Mouse (Mus musculus) midbrain, postnatal 0 days (tissue): ENCODE results near the gene Aurkb. TPM values are rescaled to one million over a fixed set of nuclear protein-coding genes. Genes with fewer than 3 reads are reported as not detected.

Experiments
- ATAC-seq: fragments of 200-750 bp; cut with Nextera tagmentation; 2 replicates; pipeline ENCODE4 v1.8.0; 2017; ENCODE audit warnings: moderate number of reproducible peaks, mild to moderate bottlenecking, moderate TSS enrichment, moderate library complexity; ENCODE audit not compliant: low FRiP score
- DNase-seq: peaks from one replicate; pipeline ENCODE4 v3.0.0-alpha.2; 2015; ENCODE audit warnings: low spot score
- H3K27ac ChIP-seq: fragments of 300-500 bp; sonication (generic); 2 replicates; pipeline ENCODE4 v1.5.1; 2014; ENCODE audit warnings: low read depth, mild to moderate bottlenecking, low read length, mixed read lengths
- H3K27me3 ChIP-seq: fragments of 300-500 bp; sonication (generic); 2 replicates; pipeline ENCODE4 v1.6.1; 2014; ENCODE audit warnings: low read length, control low read depth, mixed read lengths; ENCODE audit not compliant: insufficient read depth
- H3K36me3 ChIP-seq: fragments of 300-500 bp; sonication (generic); 2 replicates; pipeline ENCODE4 v1.6.1; 2014; ENCODE audit warnings: low read length, control low read depth, mixed read lengths; ENCODE audit not compliant: insufficient read depth
- H3K4me1 ChIP-seq: fragments of 300-500 bp; sonication (generic); 2 replicates; pipeline ENCODE4 v1.6.1; 2014; ENCODE audit warnings: mild to moderate bottlenecking, control low read depth, antibody characterized with exemption, low read length, mixed read lengths; ENCODE audit not compliant: insufficient read depth
- H3K4me2 ChIP-seq: fragments of 300-500 bp; sonication (generic); 2 replicates; pipeline ENCODE4 v1.6.1; 2014; ENCODE audit warnings: low read depth, mild to moderate bottlenecking, low read length, mixed read lengths; ENCODE audit not compliant: poor library complexity, severe bottlenecking
- H3K4me3 ChIP-seq: fragments of 300-500 bp; sonication (generic); 2 replicates; pipeline ENCODE4 v1.5.1; 2014; ENCODE audit warnings: low read depth, mild to moderate bottlenecking, low read length, moderate library complexity
- H3K9ac ChIP-seq: fragments of 300-500 bp; sonication (generic); replicated peaks from 2 replicates; pipeline ENCODE4 v1.6.1; 2014; ENCODE audit warnings: mild to moderate bottlenecking, low read length, moderate library complexity, mixed read lengths; ENCODE audit not compliant: poor library complexity, severe bottlenecking
- H3K9me3 ChIP-seq: fragments of 300-500 bp; sonication (generic); 2 replicates; pipeline ENCODE4 v1.6.1; 2016; ENCODE audit warnings: low read length, control low read depth
- CTCF ChIP-seq: IDR thresholded peaks from 2 replicates; pipeline ENCODE4 v1.5.1; 2016; ENCODE audit warnings: antibody characterized with exemption, mild to moderate bottlenecking
- WGBS: fragments of 180-500 bp; shearing (Covaris S2); extraction: QIAGEN DNeasy Blood & Tissue Kit; methylation state at CpG from one replicate; pipeline ENCODE4 v1.1.7; 2014; 5-methylcytosine and 5-hydroxymethylcytosine counted together
- polyA plus RNA-seq: library from polyadenylated mRNA; unstranded; fragments of >200 nt; fragmentation: Nextera tagmentation; extraction: Ambion mirVana; gene quantifications from 2 replicates; pipeline ENCODE4 v1.2.1, GENCODE M21; 2015
- total RNA-seq: library from RNA; depleted of rRNA; stranded (reverse); fragments of >200 nt; gene quantifications from 2 replicates; pipeline ENCODE4 v1.2.3, GENCODE M21; 2014

Gene Aurkb
- total and polyA plus RNA-seq, 2 experiments from 2014 or later: 6.9 TPM

DNA sequence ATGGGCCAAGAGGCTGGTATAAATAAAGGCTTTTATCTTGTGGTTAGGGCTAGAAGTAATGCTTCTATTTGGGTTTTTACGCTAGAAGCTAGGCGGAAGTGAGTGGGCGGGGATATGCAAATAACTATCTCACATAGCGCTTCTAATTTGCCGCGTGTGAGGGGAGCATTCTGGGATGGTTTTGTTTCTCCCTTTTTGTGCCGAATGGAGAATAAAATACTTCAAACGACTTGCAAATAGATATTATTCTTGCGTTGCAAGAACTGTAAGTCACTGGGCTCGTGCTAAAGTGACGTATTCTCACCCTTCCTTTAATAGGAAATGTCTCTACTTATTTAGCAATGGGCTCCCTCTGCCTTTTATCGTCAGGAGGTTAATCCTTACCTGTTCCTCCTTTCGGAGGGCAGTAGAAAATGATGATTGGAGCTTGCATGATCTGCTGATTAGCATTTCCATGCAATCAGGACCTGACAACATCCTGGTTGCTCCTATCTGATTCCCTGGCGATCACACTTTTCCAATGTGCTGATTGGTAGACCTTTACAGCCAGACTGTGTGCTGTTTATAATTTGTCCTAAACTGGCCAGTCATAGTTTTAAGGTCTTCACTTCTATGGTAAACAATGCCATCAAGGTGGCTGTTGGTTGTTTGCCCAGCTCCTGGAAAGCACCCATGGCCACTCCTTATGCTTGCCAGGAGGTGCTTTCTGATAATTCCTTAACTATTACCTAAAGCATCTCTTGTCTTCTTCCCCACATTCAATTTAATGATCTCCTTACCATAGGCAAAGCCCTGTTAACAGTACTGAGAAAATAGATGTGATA lies 27.8 kb downstream of the Aurkb start:
- H3K4me1 ChIP-seq: peaks cover 9% of the 10 kb centered on the region; the same call in 1 of the 2 replicates
- peak overlapping the region; percentile 27 for H3K4me3 ChIP-seq
- peak overlapping the region; percentile 93 for H3K27ac ChIP-seq
- peak; percentile 54 for TF ChIP-seq CTCF
- H3K9me3 ChIP-seq: no peaks in the 10 kb centered on the region
- H3K9ac ChIP-seq: peak overlapping the region; percentile 64
- no peaks in the 10 kb centered on the region for H3K27me3 ChIP-seq
- WGBS: 0% methylated on average over 14 of the region's 14 CpGs
- ATAC-seq (peak; percentile 62), DNase-seq (peak; percentile 96)
- peak overlapping the region; percentile 54 for H3K4me2 ChIP-seq
- no peaks in the 10 kb centered on the region for H3K36me3 ChIP-seq

DNA sequence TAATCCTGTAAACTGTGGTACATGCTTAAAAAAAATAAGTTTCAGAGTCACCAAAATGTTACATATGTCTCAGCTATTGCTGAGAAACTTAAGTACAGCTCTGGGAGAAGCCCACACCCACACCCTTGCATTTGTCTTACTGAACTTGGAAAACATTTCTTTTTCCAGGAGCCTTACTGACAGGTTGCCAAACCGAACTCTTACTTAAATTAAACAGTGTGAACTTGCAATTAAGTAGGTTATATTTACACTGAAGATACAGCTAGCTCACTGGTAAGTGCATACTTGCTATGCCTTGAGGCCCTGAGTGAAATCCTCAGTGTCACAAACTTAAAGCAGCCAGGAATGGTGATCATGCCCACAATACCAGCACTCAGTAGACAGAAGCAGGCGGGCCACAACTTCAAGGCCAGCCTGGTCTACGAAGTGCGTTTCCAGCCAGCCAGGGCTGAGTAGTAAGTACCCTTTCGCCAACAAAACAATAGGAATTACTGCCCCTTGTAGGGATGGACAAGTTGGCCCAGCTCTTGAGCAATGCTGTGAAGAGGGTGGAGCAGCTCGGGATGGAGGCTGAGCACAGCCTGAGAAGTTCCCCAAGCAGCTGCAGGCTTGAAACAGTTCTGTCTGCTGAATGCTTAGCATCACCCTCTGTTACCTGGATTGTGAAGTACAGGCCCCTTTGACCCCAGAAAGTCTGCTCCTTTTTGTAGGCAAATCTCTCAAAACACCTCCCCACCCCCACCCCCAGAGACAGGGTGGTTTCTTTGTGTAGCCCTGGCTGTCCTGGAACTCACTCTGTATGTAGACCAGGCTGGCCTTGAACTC lies 28.7 kb downstream of the Aurkb start:
- Histone ChIP-seq H3K36me3 (no peaks in the 10 kb centered on the region), H3K9me3 (no peaks in the 10 kb centered on the region), H3K4me3 (no peak overlapping the region), H3K27ac (peak overlapping the region; percentile 93; the same call in 1 of the 2 replicates), H3K9ac (no peak overlapping the region), H3K4me1 (peaks cover 9% of the 10 kb centered on the region; the same call in 1 of the 2 replicates), H3K27me3 (no peaks in the 10 kb centered on the region), H3K4me2 (0 out of 2 replicates have a peak overlapping the region, but pooled peaks have one; percentile 9)
- no peak for TF ChIP-seq CTCF
- no peak for ATAC-seq
- DNase-seq: no peak
- 33% methylated on average over 6 of the region's 6 CpGs for WGBS

DNA sequence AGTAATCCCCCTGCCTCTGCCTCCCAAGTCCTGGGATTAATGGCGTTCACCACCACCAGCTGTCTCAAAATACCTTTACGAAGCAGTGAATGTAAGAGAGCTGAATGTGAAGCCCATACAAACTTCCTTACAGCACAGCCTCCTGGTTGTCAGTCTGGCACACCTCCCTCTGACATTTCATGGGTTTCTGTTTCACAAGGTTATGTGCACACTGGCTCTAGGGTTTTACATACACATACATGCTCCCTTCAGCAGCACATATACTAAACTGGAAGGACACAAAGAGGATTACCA lies 29.3 kb downstream of the Aurkb start:
- Histone ChIP-seq H3K9me3 (no peaks in the 10 kb centered on the region), H3K4me3 (no peak overlapping the region), H3K27me3 (no peaks in the 10 kb centered on the region), H3K9ac (no peak overlapping the region), H3K4me2 (no peak overlapping the region), H3K4me1 (peaks cover 9% of the 10 kb centered on the region; the same call in 1 of the 2 replicates), H3K36me3 (no peaks in the 10 kb centered on the region), H3K27ac (no peak overlapping the region)
- no peak for TF ChIP-seq CTCF
- DNase-seq (no peak), ATAC-seq (no peak)
- WGBS: 55% methylated on average over 2 of the region's 2 CpGs

- WGBS: 50% methylated on average over 8 of the region's 9 CpGs
- peaks cover 9% of the 10 kb centered on the region; the same call in 1 of the 2 replicates for H3K4me1 ChIP-seq
- TF ChIP-seq CTCF: no peak
- no peak overlapping the region for H3K9ac ChIP-seq
- H3K27ac ChIP-seq: no peak overlapping the region
- no peak overlapping the region for H3K4me3 ChIP-seq
- H3K36me3 ChIP-seq: no peaks in the 10 kb centered on the region
- ATAC-seq (no peak), DNase-seq (no peak)
- H3K4me2 ChIP-seq: no peak overlapping the region
- no peaks in the 10 kb centered on the region for H3K9me3 ChIP-seq
- H3K27me3 ChIP-seq: no peaks in the 10 kb centered on the region
These were observed 30.5 kb downstream of the Aurkb start for GRCm38 (mm10) chr11:69075764-69076479.

GRCm38 (mm10) chr11:69076572-69076971 lies 31.1 kb downstream of the Aurkb start:
- no peaks in the 10 kb centered on the region for H3K36me3 ChIP-seq
- H3K9ac ChIP-seq: no peak overlapping the region
- H3K4me2 ChIP-seq: no peak overlapping the region
- no peaks in the 10 kb centered on the region for H3K27me3 ChIP-seq
- H3K27ac ChIP-seq: no peak overlapping the region
- no peak overlapping the region for H3K4me3 ChIP-seq
- TF ChIP-seq CTCF: no peak
- no peak for DNase-seq
- no peaks in the 10 kb centered on the region for H3K9me3 ChIP-seq
- H3K4me1 ChIP-seq: peaks cover 5% of the 10 kb centered on the region; the same call in 1 of the 2 replicates
- WGBS: 53% methylated on average over 5 of the region's 5 CpGs
- no peak for ATAC-seq
